Mouse (Mus musculus) lung, postnatal 0 days (tissue): ENCODE data around the gene Tenm1.

ENCODE experiments used
- CTCF ChIP-seq: IDR thresholded peaks from 2 replicates; pipeline ENCODE4 v1.5.1; 2016; ENCODE audit warnings: antibody characterized with exemption, mild to moderate bottlenecking
- EP300 ChIP-seq: IDR thresholded peaks from 2 replicates; pipeline ENCODE4 v1.6.1; 2016; ENCODE audit warnings: antibody characterized with exemption, mild to moderate bottlenecking, control low read depth

GRCm38 (mm10) chrX:43151561-43151960 lies 277.4 kb downstream of the Tenm1 start:
- TF ChIP-seq EP300, result no peak
- no peak for TF ChIP-seq CTCF
